Mouse (Mus musculus): ENCODE measurements around the gene Otor.

Otor gene

DNA sequence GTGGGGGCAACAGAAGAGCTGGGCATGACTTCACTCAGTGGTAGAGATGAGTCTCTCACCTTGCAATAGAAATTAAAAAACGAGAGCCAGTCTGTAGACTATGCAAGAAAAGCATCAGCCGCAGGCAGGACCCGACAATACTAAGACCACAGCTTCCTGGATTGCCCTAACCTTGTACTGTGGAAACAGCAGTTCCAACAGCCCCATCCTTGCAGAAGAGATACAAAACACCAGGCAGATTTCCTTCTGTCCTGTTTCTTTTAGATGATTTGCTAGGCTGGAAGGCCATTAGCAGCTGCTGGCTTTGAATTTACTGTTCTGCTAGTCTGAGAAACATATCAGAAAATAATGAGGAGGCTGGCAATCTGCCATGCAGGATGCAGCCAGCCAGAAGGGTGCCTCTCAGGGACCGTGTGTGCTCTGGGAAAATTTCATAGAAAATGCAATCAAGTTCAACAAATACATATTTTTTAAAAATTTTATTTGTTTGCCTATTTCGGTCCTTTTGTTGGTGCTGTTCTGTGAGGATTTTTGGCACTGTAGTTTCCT lies 52.9 kb downstream of the Otor start:
- DNase-seq = no peak

Measured in lung, postnatal 36 days (tissue).